Mouse (Mus musculus) MEL (cell line): ENCODE measurements around the gene Rpap1. TPM values are rescaled to one million over a fixed set of nuclear protein-coding genes. Genes with fewer than 3 reads are reported as not detected.
A peak's percentile ranks its signal among the peaks of the same experiment; 100 is the strongest.

Experiments
- DNase-seq: peaks from one replicate; pipeline ENCODE4 v3.0.0; 2011; ENCODE audit warnings: low read depth, low spot score
- H3K27ac ChIP-seq: 2 replicates; pipeline ENCODE4 v1.5.1; 2012; ENCODE audit warnings: low read depth, mild to moderate bottlenecking, control low read depth, low read length, moderate library complexity; ENCODE audit not compliant: control insufficient read depth
- H3K27me3 ChIP-seq, 2 experiments: fragments of 150-350 bp in 1 of 2; sonication (generic) in 1 of 2; 2 replicates each; pipeline ENCODE4 v1.6.1; 2012; ENCODE audit warnings: low read length in 2 of 2, mild to moderate bottlenecking in 2 of 2, improper control_type of control experiment in 1 of 2, moderate library complexity in 1 of 2; ENCODE audit not compliant: insufficient read depth in 2 of 2, control insufficient read depth in 1 of 2
- H3K36me3 ChIP-seq, 2 experiments: 2 replicates each; pipeline ENCODE4 v1.6.1; 2012 to 2014; ENCODE audit warnings: low read length in 2 of 2, improper control_type of control experiment in 1 of 2, inconsistent platforms in 1 of 2, mild to moderate bottlenecking in 1 of 2; ENCODE audit not compliant: insufficient read depth in 2 of 2, control insufficient read depth in 1 of 2
- H3K4me1 ChIP-seq, 2 experiments: fragments of 150-350 bp in 1 of 2; sonication (generic) in 1 of 2; 2 replicates each; pipeline ENCODE4 v1.6.1; 2012; ENCODE audit warnings: low read length in 2 of 2, improper control_type of control experiment in 1 of 2, mild to moderate bottlenecking in 1 of 2; ENCODE audit not compliant: insufficient read depth in 2 of 2, control insufficient read depth in 1 of 2
- H3K4me3 ChIP-seq, 2 experiments: fragments of 150-350 bp in 1 of 2; sonication (generic) in 1 of 2; 2 replicates each; pipeline ENCODE4 v1.5.1; 2012; ENCODE audit warnings: low read depth in 2 of 2, low read length in 2 of 2, mild to moderate bottlenecking in 2 of 2, moderate library complexity in 2 of 2, control low read depth in 1 of 2, improper control_type of control experiment in 1 of 2; ENCODE audit not compliant: control insufficient read depth in 1 of 2, insufficient read depth in 1 of 2
- H3K79me2 ChIP-seq: 2 replicates; pipeline ENCODE4 v1.6.1; 2012; ENCODE audit warnings: mild to moderate bottlenecking, low read length, moderate library complexity; ENCODE audit not compliant: control insufficient read depth, poor library complexity, insufficient read depth
- H3K9ac ChIP-seq: 2 replicates; pipeline ENCODE4 v1.6.1; 2012; ENCODE audit warnings: low read depth, mild to moderate bottlenecking, control low read depth, low read length, moderate library complexity; ENCODE audit not compliant: control insufficient read depth, poor library complexity, severe bottlenecking
- H3K9me3 ChIP-seq: fragments of 150-350 bp; sonication (generic); replicated peaks from 2 replicates; pipeline ENCODE4 v1.6.1; 2012; ENCODE audit warnings: mild to moderate bottlenecking, low read length, improper control_type of control experiment, moderate library complexity; ENCODE audit not compliant: insufficient read depth
- CHD1 ChIP-seq: IDR thresholded peaks from 2 replicates; pipeline ENCODE4 v1.6.1; 2012; ENCODE audit warnings: low read depth, mild to moderate bottlenecking, inconsistent platforms, low read length, improper control_type of control experiment
- CHD2 ChIP-seq: IDR thresholded peaks from 2 replicates; pipeline ENCODE4 v1.6.1; 2011; ENCODE audit warnings: low read length, improper control_type of control experiment
- CTCF ChIP-seq, 3 experiments: IDR thresholded peaks in 2 of 3; conservative IDR thresholded peaks in 1 of 3; 2 replicates each; pipeline ENCODE4 v1.5.1; 2011 to 2012; ENCODE audit warnings: low read length in 3 of 3, low read depth in 2 of 3, mild to moderate bottlenecking in 2 of 3, improper control_type of control experiment in 1 of 3, inconsistent platforms in 1 of 3, mixed read lengths in 1 of 3, moderate library complexity in 1 of 3; ENCODE audit not compliant: control insufficient read depth in 1 of 3, insufficient read depth in 1 of 3, poor library complexity in 1 of 3, severe bottlenecking in 1 of 3
- HCFC1 ChIP-seq: IDR thresholded peaks from 2 replicates; pipeline ENCODE4 v1.6.1; 2012; ENCODE audit warnings: low read depth, mild to moderate bottlenecking, inconsistent platforms, low read length, improper control_type of control experiment, moderate library complexity
- JUND ChIP-seq: IDR thresholded peaks from 2 replicates; pipeline ENCODE4 v1.6.1; 2011; ENCODE audit warnings: low read depth, mild to moderate bottlenecking, improper control_type of control experiment, low read length
- MAFK ChIP-seq: IDR thresholded peaks from 2 replicates; pipeline ENCODE4 v1.6.1; 2011; ENCODE audit warnings: low read depth, mild to moderate bottlenecking, low read length, improper control_type of control experiment, borderline replicate concordance
- MAX ChIP-seq: IDR thresholded peaks from 2 replicates; pipeline ENCODE4 v1.6.1; 2011; ENCODE audit warnings: low read length, improper control_type of control experiment
- MEF2A ChIP-seq: IDR thresholded peaks from 2 replicates; pipeline ENCODE4 v1.6.1; 2014; ENCODE audit warnings: low read depth, mild to moderate bottlenecking, inconsistent platforms, low read length, improper control_type of control experiment; ENCODE audit not compliant: poor library complexity, insufficient replicate concordance, severe bottlenecking; ENCODE audit errors: extremely low read depth
- MXI1 ChIP-seq: IDR thresholded peaks from 2 replicates; pipeline ENCODE4 v1.6.1; 2011; ENCODE audit warnings: mild to moderate bottlenecking, low read depth, low read length, improper control_type of control experiment
- NRF1 ChIP-seq: IDR thresholded peaks from 2 replicates; pipeline ENCODE4 v1.6.1; 2014; ENCODE audit warnings: low read depth, mild to moderate bottlenecking, inconsistent platforms, low read length, improper control_type of control experiment, moderate library complexity; ENCODE audit not compliant: poor library complexity, insufficient read depth, severe bottlenecking
- POLR2A ChIP-seq, 2 experiments: IDR thresholded peaks; 2 replicates each; pipeline ENCODE4 v1.6.1; 2011 to 2012; ENCODE audit warnings: low read length in 2 of 2, mild to moderate bottlenecking in 2 of 2, control low read depth in 1 of 2, improper control_type of control experiment in 1 of 2, low read depth in 1 of 2, moderate library complexity in 1 of 2; ENCODE audit not compliant: control insufficient read depth in 1 of 2, insufficient read depth in 1 of 2, poor library complexity in 1 of 2
- POLR2AphosphoS2 ChIP-seq: IDR thresholded peaks from 2 replicates; pipeline ENCODE4 v1.6.1; 2011; ENCODE audit warnings: low read length, improper control_type of control experiment
- RAD21 ChIP-seq: IDR thresholded peaks from 2 replicates; pipeline ENCODE4 v1.6.1; 2011; ENCODE audit warnings: mild to moderate bottlenecking, low read depth, low read length, improper control_type of control experiment
- RCOR1 ChIP-seq: IDR thresholded peaks from 2 replicates; pipeline ENCODE4 v1.6.1; 2012; ENCODE audit warnings: low read depth, mild to moderate bottlenecking, inconsistent platforms, low read length, improper control_type of control experiment
- SMC3 ChIP-seq: IDR thresholded peaks from 2 replicates; pipeline ENCODE4 v1.6.1; 2011; ENCODE audit warnings: low read depth, low read length, improper control_type of control experiment
- TAL1 ChIP-seq: IDR thresholded peaks from 2 replicates; pipeline ENCODE4 v1.6.1; 2012; ENCODE audit warnings: mild to moderate bottlenecking, inconsistent platforms, low read length, moderate library complexity, mixed read lengths
- USF1 ChIP-seq: IDR thresholded peaks from 2 replicates; pipeline ENCODE4 v1.6.1; 2014; ENCODE audit warnings: low read depth, mild to moderate bottlenecking, inconsistent platforms, low read length, improper control_type of control experiment, moderate library complexity
- ZC3H11A ChIP-seq: IDR thresholded peaks from 2 replicates; pipeline ENCODE4 v1.6.1; 2012; ENCODE audit warnings: low read depth, mild to moderate bottlenecking, inconsistent platforms, low read length, improper control_type of control experiment
- ZKSCAN1 ChIP-seq: IDR thresholded peaks from 2 replicates; pipeline ENCODE4 v1.6.1; 2012; ENCODE audit warnings: low read depth, mild to moderate bottlenecking, inconsistent platforms, low read length, improper control_type of control experiment, moderate library complexity
- ZMIZ1 ChIP-seq: IDR thresholded peaks from 2 replicates; pipeline ENCODE4 v1.6.1; 2012; ENCODE audit warnings: low read depth, mild to moderate bottlenecking, inconsistent platforms, low read length, improper control_type of control experiment, moderate library complexity
- polyA plus RNA-seq, 2 experiments: library from polyadenylated mRNA; stranded (reverse) in 1 of 2; unstranded in 1 of 2; fragments of >175 nt in 1 of 2; fragments of >200 nt in 1 of 2; gene quantifications; 2 replicates each; pipeline versions ENCODE4 v1.2.1 to v1.2.4; 2012; ENCODE audit warnings: low replicate concordance in 2 of 2, low read depth in 1 of 2; ENCODE audit not compliant: insufficient read length in 2 of 2, insufficient read depth in 1 of 2, missing spikeins in 1 of 2
- total RNA-seq: library from RNA; depleted of rRNA; stranded (reverse); fragments of 300-350 nt; gene quantifications from 2 replicates; pipeline ENCODE4 v1.2.3, GENCODE M21; 2012

Rpap1 gene
- total and polyA plus RNA-seq, 3 experiments = 12.9 to 26.8 TPM; not detected in 1

- DNase-seq = peak; percentile 51
- Histone ChIP-seq H3K4me3 (peak overlapping the region; percentile 51 to 57), H3K79me2 (peaks cover 3% of the 10 kb centered on the region; the same call in 1 of the 2 replicates)
- TF ChIP-seq MAX = no peak
- TF ChIP-seq CHD2 = no peak
- 0 out of 2 replicates have a peak, but pooled peaks have one; percentile 7 for TF ChIP-seq MXI1
- no peak for TF ChIP-seq ZMIZ1
- 0 out of 4 replicates have a peak, but pooled peaks of 1 of the 2 experiments have one; percentile 6 for TF ChIP-seq POLR2A (IDR thresholded peaks at IDR 0.05; ENCODE audit: control insufficient read depth in 1 of 2, insufficient read depth in 1 of 2, low read depth in 1 of 2, low read length in 2 of 2, poor library complexity in 1 of 2)
- TF ChIP-seq, all 39 proteins: peak for 2
- H3K9ac ChIP-seq = peak overlapping the region; percentile 83
- H3K9me3 ChIP-seq = no peaks in the 10 kb centered on the region
- H3K27me3 ChIP-seq = peaks cover 0 to 4% of the 10 kb centered on the region in 2 experiments; a peak in 1 of 4 replicates
- no peak overlapping the region for H3K27ac ChIP-seq
- 0 out of 4 replicates have a peak, but pooled peaks cover 0 to 4% of the 10 kb centered on the region in 2 experiments for H3K36me3 ChIP-seq
- H3K4me1 ChIP-seq = peaks cover 2 to 12% of the 10 kb centered on the region in 2 experiments; a peak in 3 of 4 replicates
Measured at GRCm38 (mm10) chr2:119799181-119799960, 12.0 kb upstream of the Rpap1 start.

- Histone ChIP-seq H3K27ac (no peak overlapping the region), H3K9ac (no peak overlapping the region), H3K79me2 (peaks cover 3% of the 10 kb centered on the region; the same call in 1 of the 2 replicates), H3K4me1 (peaks cover 2 to 12% of the 10 kb centered on the region in 2 experiments; a peak in 3 of 4 replicates), H3K36me3 (0 out of 4 replicates have a peak, but pooled peaks cover 0 to 4% of the 10 kb centered on the region in 2 experiments), H3K27me3 (peaks cover 0 to 5% of the 10 kb centered on the region in 2 experiments; a peak in 1 of 4 replicates), H3K4me3 (peak overlapping the region in 1 of 2 experiments; percentile 19; a peak in 1 of 4 replicates), H3K9me3 (no peaks in the 10 kb centered on the region)
- peak; percentile 70 to 91 (median 76) for TF ChIP-seq CTCF (IDR thresholded peaks at IDR 0.05 in 2 of 3, conservative IDR thresholded peaks at IDR 0.05 in 1 of 3; ENCODE audit: control insufficient read depth in 1 of 3, insufficient read depth in 1 of 3, low read depth in 2 of 3, low read length in 3 of 3, poor library complexity in 1 of 3, severe bottlenecking in 1 of 3)
- no peak for TF ChIP-seq CHD1
- no peak for TF ChIP-seq USF1
- no peak for TF ChIP-seq POLR2AphosphoS2
- no peak for TF ChIP-seq RCOR1
- TF ChIP-seq HCFC1 = peak; percentile 30; the same call in 1 of the 2 replicates
- TF ChIP-seq MAFK = no peak
- TF ChIP-seq RAD21 = peak; percentile 59
- TF ChIP-seq TAL1 = no peak
- TF ChIP-seq MEF2A = no peak
- TF ChIP-seq ZC3H11A = peak; percentile 2; the same call in 1 of the 2 replicates
- TF ChIP-seq JUND = no peak
- no peak for TF ChIP-seq NRF1
- peak; percentile 86 for TF ChIP-seq ZKSCAN1
- TF ChIP-seq SMC3 = peak; percentile 58
- peak; percentile 78 for DNase-seq
Measured at GRCm38 (mm10) chr2:119798246-119798927, 11.1 kb upstream of the Rpap1 start.
